Mouse (Mus musculus): ENCODE data around the gene A930018P22Rik. TPM values are rescaled to one million over a fixed set of nuclear protein-coding genes. Genes with fewer than 3 reads are reported as not detected.

Gene A930018P22Rik
- polyA plus RNA-seq, 1 experiment from 2014 or later, result 0.24 TPM

GRCm38 (mm10) chr2:104173431-104173830, 50.9 kb downstream of the A930018P22Rik start:
- WGBS, result 89% methylated on average over 3 of the region's 3 CpGs
- no peak overlapping the region for H3K9ac ChIP-seq
- peaks cover 14% of the 10 kb centered on the region for H3K4me1 ChIP-seq (replicated peaks)
- H3K9me3 ChIP-seq, result no peaks in the 10 kb centered on the region
- H3K36me3 ChIP-seq, result no peaks in the 10 kb centered on the region
- ATAC-seq, result no peak
- no peak overlapping the region for H3K27ac ChIP-seq
- no peak overlapping the region for H3K4me3 ChIP-seq (replicated peaks)
- H3K4me2 ChIP-seq (replicated peaks), result no peak overlapping the region
- no peaks in the 10 kb centered on the region for H3K27me3 ChIP-seq (replicated peaks)

Other genes starting within 250 kb of the A930018P22Rik start
- gene Lmo2, start 164.8 kb upstream of the A930018P22Rik start, polyA plus RNA-seq (2015; fragmentation: Nextera tagmentation; extraction: Ambion mirVana), result 18.2 and 23.5 TPM in 2 replicates
- gene Fbxo3, start 95.0 kb upstream of the A930018P22Rik start, polyA plus RNA-seq (2015; fragmentation: Nextera tagmentation; extraction: Ambion mirVana), result 50.9 and 51.6 TPM in 2 replicates
- 1.4 and 1.9 TPM in 2 replicates for gene 4931422A03Rik, start 94.4 kb upstream of the A930018P22Rik start, polyA plus RNA-seq (2015; fragmentation: Nextera tagmentation; extraction: Ambion mirVana)
- 0.09 TPM in 1 of 2 replicates, not detected in the other for gene Gm10912, start 56.9 kb upstream of the A930018P22Rik start, polyA plus RNA-seq (2015; fragmentation: Nextera tagmentation; extraction: Ambion mirVana)
- not detected in 2 replicates for gene Gm10799, start 54.2 kb upstream of the A930018P22Rik start, polyA plus RNA-seq (2015; fragmentation: Nextera tagmentation; extraction: Ambion mirVana)
- gene Cd59b, start 52.9 kb upstream of the A930018P22Rik start, polyA plus RNA-seq (2015; fragmentation: Nextera tagmentation; extraction: Ambion mirVana), result 5.9 and 6.7 TPM in 2 replicates
- gene Cd59a, start 27.0 kb upstream of the A930018P22Rik start, polyA plus RNA-seq (2015; fragmentation: Nextera tagmentation; extraction: Ambion mirVana), result 30.5 and 30.6 TPM in 2 replicates